Mouse (Mus musculus) liver, embryonic 12.5 days (tissue): ENCODE results near the gene Atf6. TPM values are rescaled to one million over a fixed set of nuclear protein-coding genes. Genes with fewer than 3 reads are reported as not detected.
A peak's percentile ranks its signal among the peaks of the same experiment; 100 is the strongest.

Source experiments
- ATAC-seq: fragments of 200-750 bp; cut with Nextera tagmentation; 2 replicates; pipeline ENCODE4 v1.8.0; 2017; ENCODE audit warnings: moderate number of reproducible peaks, mild to moderate bottlenecking, moderate library complexity
- H3K27ac ChIP-seq: fragments of 300-500 bp; sonication (generic); 2 replicates; pipeline ENCODE4 v1.5.1; 2016; ENCODE audit warnings: mild to moderate bottlenecking
- H3K27me3 ChIP-seq: fragments of 300-500 bp; sonication (generic); replicated peaks from 2 replicates; pipeline ENCODE4 v1.6.1; 2016; ENCODE audit warnings: mild to moderate bottlenecking, moderate library complexity
- H3K36me3 ChIP-seq: fragments of 300-500 bp; sonication (generic); 2 replicates; pipeline ENCODE4 v1.6.1; 2016; ENCODE audit warnings: mild to moderate bottlenecking, moderate library complexity
- H3K4me1 ChIP-seq: fragments of 300-500 bp; sonication (generic); 2 replicates; pipeline ENCODE4 v1.6.1; 2016
- H3K4me2 ChIP-seq: fragments of 300-500 bp; sonication (generic); 2 replicates; pipeline ENCODE4 v1.6.1; 2016; ENCODE audit warnings: mild to moderate bottlenecking, moderate library complexity
- H3K4me3 ChIP-seq: fragments of 300-500 bp; sonication (generic); 2 replicates; pipeline ENCODE4 v1.5.1; 2016; ENCODE audit warnings: mild to moderate bottlenecking, moderate library complexity
- H3K9ac ChIP-seq: fragments of 300-500 bp; sonication (generic); 2 replicates; pipeline ENCODE4 v1.6.1; 2016; ENCODE audit warnings: mild to moderate bottlenecking, moderate library complexity
- H3K9me3 ChIP-seq: fragments of 300-500 bp; sonication (generic); replicated peaks from 2 replicates; pipeline ENCODE4 v1.6.1; 2016; ENCODE audit warnings: mild to moderate bottlenecking, moderate library complexity
- WGBS: fragments of 180-500 bp; shearing (Covaris S2); methylation state at CpG from one replicate; pipeline ENCODE4 v1.1.7; 2016; ENCODE audit not compliant: insufficient replicate concordance; 5-methylcytosine and 5-hydroxymethylcytosine counted together
- polyA plus RNA-seq: library from polyadenylated mRNA; unstranded; fragments of >200 nt; fragmentation: Nextera tagmentation; extraction: Ambion mirVana; gene quantifications from 2 replicates; pipeline ENCODE4 v1.2.1, GENCODE M21; 2016

The Atf6 gene
- 9.6 and 10.6 TPM in 2 replicates for polyA plus RNA-seq

DNA sequence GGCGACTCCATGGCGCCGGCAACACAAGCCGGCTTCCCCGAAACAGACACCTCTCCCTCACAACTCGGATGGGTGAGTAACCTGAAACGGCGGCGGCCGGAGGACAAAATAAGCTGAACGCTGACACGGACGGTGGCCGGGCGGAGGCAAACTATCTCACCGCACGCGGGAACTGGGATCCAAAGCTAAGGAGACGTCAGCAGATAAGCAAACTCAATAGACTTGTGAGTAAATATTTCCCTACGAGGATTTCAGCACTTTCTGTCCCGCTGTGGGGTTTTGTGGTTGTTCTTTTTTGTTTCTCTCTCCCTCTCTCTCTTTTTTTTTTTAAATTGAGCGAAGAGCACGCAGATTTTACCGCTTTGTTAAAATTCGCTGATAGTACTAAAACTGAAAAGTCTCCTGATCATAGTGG, at the start of gene Atf6:
Gene Atf6, minus strand, starts transcription at position 81 of the 415 bp plus-strand sequence.
- Histone ChIP-seq H3K36me3 (peaks cover 10% of the 10 kb centered on the region; the same call in 1 of the 2 replicates), H3K4me3 (peak within 1 kb of the TSS; percentile 96), H3K9ac (peak within 1 kb of the TSS; percentile 91), H3K4me2 (peak within 1 kb of the TSS; percentile 77), H3K27me3 (no peaks in the 10 kb centered on the region), H3K9me3 (no peaks in the 10 kb centered on the region), H3K27ac (peak within 1 kb of the TSS; percentile 91), H3K4me1 (peaks cover 47% of the 10 kb centered on the region)
- peak; percentile 80 for ATAC-seq
- WGBS, result under 1% methylated on average over 25 of the region's 25 CpGs

GRCm38 (mm10) chr1:170915657-170916056, 48.1 kb upstream of the Atf6 start:
- Histone ChIP-seq H3K4me2 (no peak overlapping the region), H3K9me3 (no peaks in the 10 kb centered on the region), H3K27ac (no peak overlapping the region), H3K27me3 (peaks cover 25% of the 10 kb centered on the region), H3K4me1 (no peaks in the 10 kb centered on the region), H3K9ac (no peak overlapping the region), H3K4me3 (no peak overlapping the region), H3K36me3 (no peaks in the 10 kb centered on the region)
- WGBS, result 56% methylated on average over 5 of the region's 5 CpGs
- ATAC-seq, result no peak

- 50% methylated on average over 5 of the region's 5 CpGs for WGBS
- no peak within 1 kb of the TSS for H3K27ac ChIP-seq
- H3K4me2 ChIP-seq, result no peak within 1 kb of the TSS
- no peak for ATAC-seq
- no peaks in the 10 kb centered on the region for H3K36me3 ChIP-seq
- no peak within 1 kb of the TSS for H3K9ac ChIP-seq
- no peak within 1 kb of the TSS for H3K4me3 ChIP-seq
- H3K9me3 ChIP-seq, result no peaks in the 10 kb centered on the region
- peaks cover 50% of the 10 kb centered on the region for H3K27me3 ChIP-seq
- peaks cover 6% of the 10 kb centered on the region for H3K4me1 ChIP-seq
Observed at GRCm38 (mm10) chr1:170912891-170913615, 45.5 kb upstream of the Atf6 start, which contains the start of gene Fcrlb. Gene Fcrlb (minus strand): TSS chr1:170912941.

GRCm38 (mm10) chr1:170911907-170912660, 44.5 kb upstream of the Atf6 start:
- WGBS, result 58% methylated on average over 11 of the region's 11 CpGs
- H3K4me1 ChIP-seq, result peaks cover 16% of the 10 kb centered on the region
- no peaks in the 10 kb centered on the region for H3K36me3 ChIP-seq
- no peak overlapping the region for H3K9ac ChIP-seq
- no peaks in the 10 kb centered on the region for H3K9me3 ChIP-seq
- no peak overlapping the region for H3K27ac ChIP-seq
- ATAC-seq, result no peak
- no peak overlapping the region for H3K4me2 ChIP-seq
- H3K4me3 ChIP-seq, result no peak overlapping the region
- H3K27me3 ChIP-seq, result peaks cover 59% of the 10 kb centered on the region

GRCm38 (mm10) chr1:170908341-170908740, 40.8 kb upstream of the Atf6 start:
- peak overlapping the region; percentile 67 for H3K4me2 ChIP-seq
- H3K36me3 ChIP-seq, result no peaks in the 10 kb centered on the region
- no peaks in the 10 kb centered on the region for H3K9me3 ChIP-seq
- no peak for ATAC-seq
- H3K27ac ChIP-seq, result no peak overlapping the region
- H3K9ac ChIP-seq, result no peak overlapping the region
- 7% methylated on average over 21 of the region's 21 CpGs for WGBS
- peak overlapping the region; percentile 46 for H3K4me3 ChIP-seq
- peaks cover 85% of the 10 kb centered on the region for H3K27me3 ChIP-seq
- peaks cover 16% of the 10 kb centered on the region for H3K4me1 ChIP-seq

DNA sequence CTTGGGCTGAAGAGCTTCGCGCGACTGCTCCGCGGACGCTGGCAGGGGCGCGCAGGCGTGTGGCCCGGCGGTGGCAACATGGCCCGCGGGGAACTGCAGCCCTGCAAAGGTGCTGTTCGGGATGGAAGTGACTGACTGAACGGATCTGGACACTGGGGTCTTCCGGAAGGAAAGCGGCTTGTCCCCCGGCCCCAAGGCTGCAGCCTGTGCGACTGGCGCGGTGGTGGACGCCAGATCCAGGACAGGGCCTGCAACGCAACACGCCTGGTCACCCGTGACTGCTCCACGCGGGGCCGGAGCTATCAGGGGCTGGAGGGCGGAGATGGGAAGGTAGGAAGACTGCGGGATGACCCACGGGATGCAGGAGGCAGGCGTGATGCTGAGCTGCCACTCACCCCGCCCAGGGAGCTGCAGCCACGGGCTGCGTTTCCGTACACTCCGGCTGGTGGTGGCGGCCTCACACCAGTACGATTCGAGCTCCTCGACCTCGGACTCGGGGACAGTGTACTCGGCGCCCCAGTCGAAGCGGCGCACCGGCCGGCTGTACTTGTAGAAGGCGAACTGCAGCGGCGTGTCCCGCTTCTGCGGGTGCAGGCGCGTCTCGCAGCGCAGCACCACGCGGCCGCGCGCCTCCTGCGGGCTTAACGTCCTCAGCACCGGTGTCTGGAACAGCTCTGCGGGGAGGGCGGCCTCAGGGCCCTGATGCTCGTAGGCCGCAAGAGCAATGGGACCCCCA, 40.1 kb upstream of the Atf6 start:
- no peaks in the 10 kb centered on the region for H3K9me3 ChIP-seq
- H3K27me3 ChIP-seq, result peaks cover 85% of the 10 kb centered on the region
- H3K27ac ChIP-seq, result no peak overlapping the region
- 1% methylated on average over 71 of the region's 71 CpGs for WGBS
- peak overlapping the region; percentile 67 for H3K4me2 ChIP-seq
- H3K9ac ChIP-seq, result no peak overlapping the region
- ATAC-seq, result 0 out of 2 replicates have a peak, but pooled peaks have one; percentile 24
- no peaks in the 10 kb centered on the region for H3K36me3 ChIP-seq
- H3K4me1 ChIP-seq, result peaks cover 16% of the 10 kb centered on the region
- H3K4me3 ChIP-seq, result peak overlapping the region; percentile 46

DNA sequence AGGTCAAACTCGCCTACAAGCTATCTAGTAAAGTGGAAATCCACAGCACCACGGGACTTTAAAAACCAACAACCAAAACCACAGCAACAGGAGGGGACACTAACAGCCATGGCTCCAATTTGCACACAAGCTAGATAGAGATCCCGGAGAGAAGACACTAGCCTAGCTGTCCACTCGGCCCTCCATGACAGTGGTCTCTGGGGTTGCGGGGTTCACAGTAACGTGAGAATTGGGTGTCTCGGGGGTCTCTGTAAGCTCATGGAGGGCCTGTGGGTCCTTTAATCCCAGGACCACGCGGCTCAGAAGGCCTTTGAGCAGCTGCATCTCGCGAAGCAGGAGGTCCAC, 39.5 kb upstream of the Atf6 start:
- Histone ChIP-seq H3K4me1 (peaks cover 16% of the 10 kb centered on the region), H3K4me2 (peak overlapping the region; percentile 67), H3K27me3 (peaks cover 85% of the 10 kb centered on the region), H3K27ac (no peak overlapping the region), H3K36me3 (no peaks in the 10 kb centered on the region), H3K4me3 (peak overlapping the region; percentile 46), H3K9me3 (no peaks in the 10 kb centered on the region), H3K9ac (no peak overlapping the region)
- ATAC-seq, result no peak
- WGBS, result 30% methylated on average over 11 of the region's 11 CpGs

DNA sequence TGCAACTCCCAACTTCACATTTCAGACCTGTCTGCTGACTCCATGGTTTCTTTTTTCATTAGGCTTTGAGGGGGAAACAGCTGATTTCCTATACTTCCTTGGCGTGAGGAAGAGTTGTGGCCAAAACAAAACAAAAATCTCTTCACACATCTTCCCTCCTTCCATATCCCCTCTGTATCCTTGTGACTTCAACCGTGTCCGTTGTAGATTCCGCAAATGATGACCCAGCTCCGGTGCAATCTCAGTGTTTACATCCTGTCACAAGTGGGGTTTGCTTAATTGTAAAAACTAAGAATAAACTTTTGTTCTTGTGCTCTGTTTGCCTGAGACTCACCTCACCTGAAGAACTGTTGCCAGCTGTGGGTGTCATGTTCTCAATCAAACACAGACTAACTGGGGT, 35.9 kb upstream of the Atf6 start:
- no peaks in the 10 kb centered on the region for H3K9me3 ChIP-seq
- no peak overlapping the region for H3K4me2 ChIP-seq
- 45% methylated on average over 5 of the region's 5 CpGs for WGBS
- H3K9ac ChIP-seq, result no peak overlapping the region
- H3K27ac ChIP-seq, result no peak overlapping the region
- ATAC-seq, result no peak
- H3K4me3 ChIP-seq, result no peak overlapping the region
- H3K36me3 ChIP-seq, result no peaks in the 10 kb centered on the region
- H3K4me1 ChIP-seq, result peaks cover 19% of the 10 kb centered on the region
- H3K27me3 ChIP-seq, result peaks cover 64% of the 10 kb centered on the region

- Histone ChIP-seq H3K4me3 (no peak overlapping the region), H3K9me3 (no peaks in the 10 kb centered on the region), H3K4me1 (peaks cover 4% of the 10 kb centered on the region), H3K27me3 (peaks cover 52% of the 10 kb centered on the region), H3K4me2 (peak overlapping the region; percentile 57), H3K27ac (no peak overlapping the region), H3K9ac (no peak overlapping the region), H3K36me3 (no peaks in the 10 kb centered on the region)
- 29% methylated on average over 10 of the region's 10 CpGs for WGBS
- peak; percentile 57; the same call in 1 of the 2 replicates for ATAC-seq
Observed at GRCm38 (mm10) chr1:170901536-170902238, 34.1 kb upstream of the Atf6 start.

- 22% methylated on average over 10 of the region's 10 CpGs for WGBS
- Histone ChIP-seq H3K27ac (no peak overlapping the region), H3K4me2 (peak overlapping the region; percentile 57), H3K36me3 (no peaks in the 10 kb centered on the region), H3K27me3 (peaks cover 45% of the 10 kb centered on the region), H3K4me1 (peaks cover 4% of the 10 kb centered on the region), H3K9me3 (no peaks in the 10 kb centered on the region), H3K9ac (no peak overlapping the region; the same call in 1 of the 2 replicates), H3K4me3 (peak overlapping the region; percentile 21)
- peak; percentile 41; the same call in 1 of the 2 replicates for ATAC-seq
Observed at GRCm38 (mm10) chr1:170900799-170901467, 33.4 kb upstream of the Atf6 start.
